16 mouse cellular contexts compared by ENCODE assay signal in genomic region chr8:94518331-94518730, GRCm38 (mm10).
"Had no signal": no experiment of that assay in that cellular context is flagged by ENCODE, and none has a peak within 500 bp of the region (broad histone marks: within the 10 kb centered on the region; RNA-seq: fewer than 3 reads in every experiment).

No protein-coding gene starts in this region.

- H3K4me1 ChIP-seq: limb, embryonic 12.5 days; lung, embryonic 15.5 days; midbrain, embryonic 12.5 days; neural tube, embryonic 13.5 days had no signal

- ATAC-seq: liver, postnatal 0 days; midbrain, embryonic 16.5 days had no signal

- DNase-seq: kidney, postnatal 36 days; layer of hippocampus, adult 9-11 months; liver; liver, embryonic 13.5 days; liver, postnatal 0 days; lung, postnatal 14 days; right cerebral cortex, postnatal 14 days; thymus, postnatal 4 days had no signal

- H3K9ac ChIP-seq: limb, embryonic 12.5 days; liver, embryonic 13.5 days; liver, postnatal 0 days; lung, embryonic 15.5 days; midbrain, embryonic 12.5 days; neural tube, embryonic 13.5 days had no signal

- H3K27ac ChIP-seq: kidney, postnatal 0 days; limb, embryonic 12.5 days; liver, embryonic 13.5 days; lung, embryonic 15.5 days; macrophage; midbrain, embryonic 12.5 days; neural tube, embryonic 13.5 days had no signal

- H3K27me3 ChIP-seq: lung, embryonic 15.5 days; neural tube, embryonic 13.5 days had no signal

- H3K36me3 ChIP-seq: limb, embryonic 12.5 days; liver, embryonic 13.5 days; lung, embryonic 15.5 days; midbrain, embryonic 12.5 days; neural tube, embryonic 13.5 days had no signal

- H3K4me3 ChIP-seq: limb, embryonic 12.5 days; liver, embryonic 13.5 days; lung, embryonic 15.5 days; megakaryocyte, embryonic 14.5 days; midbrain, embryonic 12.5 days; neural tube, embryonic 13.5 days had no signal

- H3K4me2 ChIP-seq: limb, embryonic 12.5 days; liver, embryonic 13.5 days; lung, embryonic 15.5 days; midbrain, embryonic 12.5 days; neural tube, embryonic 13.5 days had no signal

- H3K9me3 ChIP-seq: limb, embryonic 12.5 days; liver, embryonic 13.5 days; lung, embryonic 15.5 days; megakaryocyte, embryonic 14.5 days; midbrain, embryonic 12.5 days; neural tube, embryonic 13.5 days had no signal
